Mouse (Mus musculus) embryo, embryonic 11 days (tissue): Measurements from ENCODE around the gene 2610301B20Rik.
A peak's percentile ranks its signal among the peaks of the same experiment; 100 is the strongest.
"Not testable (repeated sequence)": the region's sequence is repeated elsewhere in the genome, so short reads cannot be mapped to it uniquely, and the experiment has no call there.

ENCODE experiments used
- DNase-seq: peaks from one replicate; pipeline ENCODE4 v3.0.0-alpha.2; 2015

The 2610301B20Rik gene

DNA sequence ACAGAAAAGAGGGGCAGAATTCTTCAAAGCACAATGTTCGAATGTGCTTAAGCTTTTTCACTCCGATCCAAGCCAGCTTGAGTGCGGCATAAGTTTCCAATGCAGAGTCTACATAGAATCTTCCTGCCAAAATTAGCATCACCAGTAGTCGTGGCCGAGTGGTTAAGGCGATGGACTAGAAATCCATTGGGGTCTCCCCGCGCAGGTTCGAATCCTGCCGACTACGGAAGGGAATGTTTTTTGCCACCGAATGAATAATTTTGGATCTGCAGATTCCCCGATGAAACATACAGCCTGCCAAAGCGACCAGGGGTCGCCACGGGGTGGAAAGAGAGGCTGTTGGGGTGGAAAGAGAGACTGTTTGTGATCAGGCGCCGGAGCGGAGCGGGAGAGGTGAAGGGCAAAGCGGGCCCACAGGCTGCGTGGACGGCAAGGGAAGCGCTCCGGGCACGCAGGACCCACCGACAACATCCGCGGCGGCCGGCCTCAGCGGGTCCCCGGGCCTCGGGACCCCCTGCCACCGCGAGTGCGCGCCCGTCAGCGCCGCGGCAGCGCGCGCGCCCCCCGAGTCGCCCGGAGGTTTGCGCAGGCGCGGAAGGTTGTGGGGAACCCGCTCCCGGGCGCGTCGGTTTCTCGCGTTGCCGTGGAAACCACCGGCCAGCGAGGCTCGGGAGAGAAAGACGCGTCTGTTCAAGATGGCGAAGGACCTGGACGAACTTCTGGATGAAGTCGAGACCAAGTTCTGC, at the start of gene 2610301B20Rik:
2610301B20Rik (plus strand) TSS at position 579 of the 746 bp plus-strand sequence.
- DNase-seq, result peak; percentile 98

DNA sequence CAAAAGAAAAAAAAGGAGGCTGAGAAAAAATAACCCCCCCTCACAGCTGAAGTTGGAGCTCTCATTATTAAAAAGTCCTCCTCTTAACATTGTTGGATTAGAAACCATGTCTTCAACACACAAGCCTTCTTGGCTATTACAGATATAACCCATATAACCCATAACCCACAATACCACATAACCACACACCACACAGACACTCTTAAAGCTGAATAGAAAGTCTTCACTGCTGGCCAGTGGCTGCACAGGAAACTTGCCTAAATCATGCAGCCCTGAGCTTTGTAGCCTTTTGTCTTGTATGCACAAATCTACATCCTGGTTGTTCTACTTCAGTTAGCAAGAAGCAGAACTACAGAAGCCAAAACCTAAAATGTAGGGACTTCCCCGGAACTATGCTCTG, 41.0 kb upstream of the 2610301B20Rik start:
- no peak for DNase-seq

DNA sequence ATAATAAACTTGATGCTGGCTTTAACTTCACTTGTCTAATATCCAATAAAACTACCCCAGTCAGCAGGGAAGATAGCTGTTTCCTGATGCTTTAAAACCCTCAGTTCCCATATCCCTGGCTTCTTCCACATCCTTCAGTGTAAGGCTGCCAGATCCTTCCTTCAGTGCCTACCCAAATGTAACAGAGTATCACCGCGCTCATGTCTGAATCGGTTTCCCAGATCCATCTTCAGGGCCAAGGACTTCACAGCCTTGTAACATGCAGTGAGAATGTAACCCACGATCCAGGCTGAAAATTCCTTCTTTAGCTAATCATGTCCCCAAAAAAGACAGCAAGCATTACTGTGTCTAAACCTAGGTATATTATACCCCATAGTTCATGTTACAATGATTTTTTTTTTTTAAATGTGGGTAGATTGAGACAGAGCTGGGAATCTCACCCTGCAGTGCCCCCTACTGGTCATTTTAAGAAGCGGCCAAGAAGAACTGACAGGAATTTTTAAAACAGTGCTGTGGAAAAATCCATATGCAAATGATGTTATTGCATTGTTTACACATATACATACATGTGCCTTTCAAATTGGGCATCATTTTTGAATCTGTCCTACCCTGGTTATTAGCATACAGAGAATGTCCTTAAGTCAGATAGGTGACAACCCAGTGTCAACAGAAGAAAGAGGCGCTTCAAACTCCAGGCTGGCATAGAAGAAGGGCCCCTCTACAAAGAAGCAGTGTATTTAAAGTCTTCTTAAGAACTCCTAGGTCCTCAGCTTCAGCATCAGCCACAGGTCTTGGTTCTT, 38.8 kb upstream of the 2610301B20Rik start:
- DNase-seq, result peak; percentile 36

DNA sequence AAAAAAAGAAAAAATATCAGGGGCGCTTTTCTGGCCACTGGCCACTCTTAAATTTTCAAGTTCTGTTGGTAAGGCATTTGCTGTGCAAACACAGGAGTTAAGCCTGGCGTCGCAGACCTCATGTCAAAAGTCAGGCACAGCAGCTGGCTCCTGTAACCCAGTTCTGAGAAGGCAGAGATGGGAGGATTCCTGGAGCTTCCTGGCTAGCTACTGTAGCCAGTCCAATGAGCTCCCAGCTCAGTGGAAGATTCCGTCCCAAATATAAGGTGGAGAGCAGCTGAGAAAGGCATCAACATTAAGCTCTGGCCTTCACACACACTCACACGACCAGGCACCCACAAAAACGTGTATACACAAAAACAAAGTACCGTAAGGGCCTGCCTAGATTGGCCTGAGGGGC, 28.4 kb upstream of the 2610301B20Rik start:
- no peak for DNase-seq

DNA sequence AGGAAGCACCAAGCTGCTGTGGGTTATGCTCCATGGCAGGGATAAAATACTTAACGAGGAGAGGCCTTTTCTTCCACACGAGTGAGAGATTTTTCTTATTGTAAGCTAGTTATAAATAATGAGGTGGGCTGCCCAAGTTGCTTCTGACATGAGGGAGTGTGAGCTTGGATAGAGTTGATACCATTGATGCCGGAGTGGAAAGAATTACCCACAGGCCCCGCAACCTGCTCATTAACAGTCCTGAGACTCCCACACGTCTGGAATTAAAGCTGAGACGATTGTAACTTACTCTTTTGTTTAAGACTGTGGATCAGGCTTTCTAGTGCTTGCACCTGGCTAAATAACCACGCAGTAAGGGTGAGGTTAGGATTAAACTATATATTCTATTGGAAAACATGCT, 24.5 kb upstream of the 2610301B20Rik start:
- DNase-seq, result no peak

DNA sequence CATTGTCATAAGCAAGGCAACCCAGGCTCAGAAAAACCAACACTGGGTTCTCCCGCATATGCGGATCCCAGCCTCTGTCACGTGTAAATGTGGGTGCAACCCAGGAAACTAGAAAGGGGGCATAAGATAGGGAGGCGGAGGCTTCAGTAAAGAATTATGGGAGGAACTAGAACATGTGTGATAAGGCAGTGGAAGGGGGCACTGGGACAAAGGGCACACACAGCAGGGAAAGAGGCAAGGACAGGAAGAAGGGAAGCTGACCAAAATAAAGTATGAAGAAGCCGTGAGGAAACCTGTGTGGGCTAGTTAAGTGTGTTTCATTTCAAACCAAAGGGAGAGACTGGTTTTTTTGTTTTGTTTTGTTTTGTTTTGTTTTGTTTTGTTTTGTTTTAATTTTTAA, 23.3 kb upstream of the 2610301B20Rik start:
- no peak for DNase-seq

DNA sequence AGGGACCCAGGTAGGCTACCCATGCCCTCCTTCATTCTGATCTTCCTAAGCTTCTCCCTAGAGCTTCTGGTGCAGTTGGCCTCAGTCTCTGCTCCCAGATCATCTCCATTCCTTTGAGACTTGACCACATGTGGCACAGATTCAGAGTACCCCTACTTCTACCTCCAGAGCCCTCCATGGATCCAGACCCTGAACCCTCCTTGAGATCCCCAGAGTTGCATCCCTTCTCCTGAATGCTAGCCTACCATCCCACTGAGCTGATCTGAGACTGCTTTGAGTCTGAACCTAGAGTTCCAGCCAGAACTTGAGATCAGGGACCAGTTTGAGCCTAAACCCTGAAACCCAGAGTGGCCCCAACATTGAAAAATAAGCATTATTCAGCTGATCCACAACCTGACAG, 15.1 kb upstream of the 2610301B20Rik start:
- no peak for DNase-seq

DNA sequence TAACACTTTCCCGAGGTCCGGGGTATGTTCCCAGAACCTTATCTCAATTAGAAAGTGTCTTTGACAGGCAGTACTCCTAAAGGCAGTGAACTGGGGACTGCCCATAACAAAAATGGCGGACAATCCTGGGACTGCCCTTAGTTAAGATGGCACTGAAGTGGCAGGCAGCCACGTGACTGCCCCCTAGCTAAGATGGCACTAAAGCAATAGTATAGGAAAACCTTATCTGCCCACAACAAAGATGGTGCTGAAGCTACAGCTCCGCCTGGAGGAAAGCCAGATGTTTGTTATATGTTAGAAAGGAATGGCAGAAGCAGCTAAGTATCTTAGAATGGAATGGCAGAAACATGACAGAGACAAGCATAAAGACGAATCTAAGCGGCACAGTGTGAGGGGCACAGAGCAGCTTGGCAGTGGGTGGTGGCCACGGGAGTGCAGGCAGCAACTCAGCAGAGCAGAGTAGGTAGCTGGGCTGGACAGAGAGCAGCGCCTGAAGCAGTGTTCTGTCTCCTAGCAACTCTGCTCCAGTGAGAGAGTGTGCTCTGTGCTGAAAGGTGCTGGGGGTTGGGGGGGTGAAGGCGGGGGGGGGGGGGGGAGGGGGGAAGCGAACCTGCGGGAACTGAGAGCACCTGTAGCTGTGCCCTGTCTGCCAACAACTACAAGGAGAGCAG, 14.3 kb upstream of the 2610301B20Rik start:
- DNase-seq, result peak; percentile 37

DNA sequence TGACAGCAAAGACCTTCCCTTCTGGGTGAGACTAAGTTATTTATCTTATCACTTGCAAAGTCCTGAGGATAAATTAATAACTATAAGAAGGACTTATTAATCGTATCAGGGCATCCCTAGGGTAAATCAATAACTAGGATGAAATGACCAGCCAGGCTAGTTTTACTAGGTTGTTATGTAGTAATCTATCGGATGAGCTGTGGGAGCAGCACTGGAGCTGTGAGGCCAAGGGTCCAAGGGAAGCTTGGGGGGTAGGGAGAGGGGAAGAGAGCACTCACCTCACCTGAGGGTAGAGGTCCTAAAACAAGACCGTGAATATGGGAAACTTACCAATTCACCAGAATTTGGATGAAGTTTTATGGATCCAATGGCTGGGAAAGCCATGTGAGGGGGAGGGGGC, 13.5 kb upstream of the 2610301B20Rik start:
- DNase-seq, result no peak

DNA sequence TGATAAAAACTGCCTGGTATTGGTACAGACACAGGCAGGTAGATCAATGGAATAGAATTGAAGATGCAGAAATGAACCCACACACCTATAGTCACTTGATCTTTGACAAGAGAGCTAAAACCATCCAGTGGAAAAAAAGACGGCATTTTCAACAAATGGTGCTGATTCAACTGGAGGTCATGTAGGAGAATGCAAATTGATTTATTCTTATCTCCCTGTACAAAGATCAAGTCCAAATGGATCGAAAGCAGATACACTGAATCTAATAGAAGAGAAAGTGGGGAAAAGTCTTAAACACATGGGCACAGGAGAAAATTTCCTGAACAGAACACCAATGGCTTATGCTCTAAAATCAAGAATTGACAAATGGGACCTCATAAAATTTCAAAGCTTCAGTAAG, 11.4 kb upstream of the 2610301B20Rik start:
- not testable (repeated sequence) for DNase-seq

DNA sequence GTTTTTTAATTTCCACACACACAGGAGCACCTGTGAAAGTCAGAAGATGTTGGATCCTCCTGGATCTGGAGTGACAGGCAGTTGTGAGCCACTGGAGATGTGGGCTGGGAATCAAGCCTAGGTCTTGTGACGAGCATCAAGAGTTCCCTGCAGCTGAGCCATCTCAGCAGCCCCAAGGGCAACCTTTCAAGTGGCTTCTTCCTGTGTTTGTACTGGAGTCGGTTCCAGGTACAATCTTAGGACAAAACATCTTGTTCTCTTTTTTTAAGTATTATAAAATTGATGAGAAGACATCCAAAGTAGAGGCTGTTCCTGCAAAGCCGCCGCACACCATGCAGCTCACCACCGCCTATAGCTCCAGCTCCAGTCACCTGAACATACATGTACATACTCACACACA, 2.1 kb upstream of the 2610301B20Rik start:
- no peak for DNase-seq

DNA sequence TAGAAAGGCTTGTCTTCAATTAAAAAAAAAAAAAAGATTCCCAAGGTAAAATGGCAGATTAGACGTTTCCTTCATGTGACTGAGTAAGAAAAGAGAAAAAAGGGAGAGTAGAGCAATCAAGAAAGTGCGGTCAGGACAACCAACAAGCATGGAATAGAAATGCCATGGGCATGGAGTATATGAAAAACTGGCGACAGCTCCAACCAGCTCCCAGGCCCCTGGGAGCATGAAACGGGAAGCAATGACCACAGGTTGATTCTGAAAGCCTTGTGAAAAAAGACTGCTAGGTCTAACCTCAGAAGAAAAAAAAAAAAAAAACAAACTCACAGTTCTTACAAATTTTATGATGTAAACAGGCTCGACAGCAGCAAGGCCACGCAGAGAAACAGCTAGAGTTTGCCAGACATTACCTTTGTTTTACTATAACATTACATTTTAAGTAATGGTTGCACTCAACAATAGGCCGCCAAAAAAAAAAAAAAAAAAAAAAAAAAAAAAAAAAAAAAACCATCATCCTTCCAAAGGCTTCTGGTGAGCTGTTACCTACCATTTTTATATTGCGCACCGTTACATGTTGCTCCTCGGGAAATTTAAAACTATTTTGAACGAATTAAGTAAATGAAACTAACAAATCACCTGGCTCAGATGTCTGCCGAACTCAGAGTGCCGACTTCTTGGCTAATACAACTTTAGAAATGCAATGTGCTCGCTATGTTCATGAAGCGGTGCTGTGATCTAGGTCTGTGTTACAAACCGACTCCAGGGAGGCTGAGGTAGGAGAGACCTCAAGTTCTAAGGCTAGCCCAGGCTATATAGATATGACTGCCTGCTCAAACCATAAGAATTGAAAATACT, 1.4 kb upstream of the 2610301B20Rik start:
- DNase-seq, result peak; percentile 44

DNA sequence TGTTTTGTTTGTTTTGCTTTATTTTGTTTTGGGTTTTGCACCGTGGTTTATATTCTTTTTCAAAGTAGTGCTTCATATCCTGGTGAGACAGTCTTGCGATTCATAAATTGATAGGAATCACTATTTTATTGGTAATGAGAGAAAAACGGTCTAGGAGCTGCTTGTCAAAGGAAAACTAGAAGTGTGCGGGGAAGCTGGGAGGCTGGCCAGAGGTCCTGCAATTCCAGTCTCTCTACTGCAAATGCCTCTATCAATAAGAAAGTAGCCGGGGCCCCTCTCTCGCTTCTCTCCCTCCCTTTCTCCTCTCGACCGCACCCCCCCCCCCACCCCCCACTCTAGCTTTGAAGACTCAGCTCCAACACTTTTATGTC, 764 bp upstream of the 2610301B20Rik start:
- DNase-seq, result no peak

DNA sequence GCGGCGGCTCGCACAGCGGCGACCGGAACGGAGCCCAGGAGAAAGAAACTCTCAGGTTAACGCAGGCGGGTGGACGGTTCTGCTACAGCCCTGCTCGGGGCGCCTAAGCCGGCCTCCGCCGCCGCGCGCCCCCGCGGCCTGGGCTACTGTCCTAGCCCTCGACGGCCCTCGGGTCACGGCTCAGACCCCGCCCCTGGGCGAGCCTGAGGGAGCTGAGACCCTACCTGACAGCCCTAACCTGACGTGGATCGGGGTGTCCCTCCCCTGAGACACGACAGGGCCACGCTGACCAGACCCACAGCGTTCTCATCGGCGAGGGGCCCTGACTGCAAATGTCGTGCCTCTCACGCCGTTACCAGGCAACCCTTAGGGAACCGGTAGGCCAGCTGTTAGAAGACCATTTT, 422 bp downstream of the 2610301B20Rik start:
- DNase-seq, result peak; percentile 81

DNA sequence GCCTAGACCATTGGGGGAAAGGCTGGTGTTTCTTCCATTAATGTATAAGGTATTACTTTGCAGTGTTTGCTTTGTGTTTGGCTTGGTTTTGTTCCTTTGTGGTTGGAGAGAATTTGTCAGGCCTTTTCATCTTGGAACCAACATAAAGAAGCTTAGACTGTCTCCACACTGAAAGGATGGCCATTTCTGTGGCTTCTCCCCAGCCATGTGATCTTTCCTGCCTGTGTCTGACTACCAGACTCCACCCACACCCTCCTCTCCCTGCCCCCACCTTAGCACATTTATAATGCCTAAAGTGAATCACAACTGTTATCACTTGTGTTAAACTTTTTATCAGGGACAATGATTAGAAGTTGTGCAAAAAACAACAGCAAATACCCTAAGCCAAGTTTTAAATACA, 1.1 kb downstream of the 2610301B20Rik start:
- DNase-seq, result peak; percentile 41

DNA sequence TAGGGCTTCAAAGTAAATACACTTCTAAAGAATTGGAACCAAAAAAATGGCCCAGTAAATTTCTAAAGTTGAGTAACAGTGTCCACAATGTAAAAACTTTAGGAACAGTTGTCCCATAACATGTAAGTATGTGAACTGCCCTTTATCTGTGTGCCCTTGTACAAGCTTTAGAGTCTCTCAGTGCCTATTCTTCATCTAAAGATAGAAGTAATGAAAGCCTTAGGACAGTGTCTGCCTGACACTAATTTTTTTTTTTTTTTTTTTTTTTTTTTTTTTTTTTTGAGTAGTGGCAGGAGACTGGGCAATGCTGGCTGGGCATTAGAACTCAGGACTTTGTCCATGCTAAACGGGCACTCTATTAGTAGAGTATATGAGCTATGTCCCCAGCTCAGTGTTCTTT, 2.8 kb downstream of the 2610301B20Rik start:
- DNase-seq, result no peak

DNA sequence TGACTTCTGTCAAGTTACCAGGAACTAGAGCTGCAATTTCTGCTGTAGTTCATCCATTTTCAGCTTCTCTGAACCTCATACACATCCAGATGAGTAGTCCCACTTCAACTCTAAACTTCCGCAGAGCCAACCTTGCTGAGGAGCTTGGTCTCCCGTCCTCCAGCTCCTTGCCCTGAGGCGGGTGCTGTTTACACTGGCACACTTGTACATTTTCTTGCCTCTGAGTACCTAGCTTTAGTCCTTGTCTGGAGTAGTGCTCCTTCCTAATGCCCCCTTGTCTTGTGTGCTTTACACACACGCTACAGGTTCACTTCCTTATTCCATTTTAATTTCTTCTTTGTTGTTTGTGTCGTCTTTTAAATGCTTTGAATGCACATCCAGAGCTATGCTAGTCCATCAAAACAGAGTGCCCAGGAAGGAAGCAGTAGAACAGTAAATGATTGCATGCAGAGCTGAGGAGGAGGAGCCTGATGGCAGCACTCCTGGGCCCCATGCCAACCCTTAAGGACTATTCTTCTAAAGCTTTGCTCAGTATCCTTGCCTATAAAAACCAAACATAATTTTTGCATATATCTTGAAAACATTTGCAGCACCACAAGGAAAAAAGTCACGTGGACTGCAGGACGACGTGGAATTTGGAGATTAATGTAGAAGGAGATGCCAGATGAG, 9.6 kb downstream of the 2610301B20Rik start:
- DNase-seq, result no peak

DNA sequence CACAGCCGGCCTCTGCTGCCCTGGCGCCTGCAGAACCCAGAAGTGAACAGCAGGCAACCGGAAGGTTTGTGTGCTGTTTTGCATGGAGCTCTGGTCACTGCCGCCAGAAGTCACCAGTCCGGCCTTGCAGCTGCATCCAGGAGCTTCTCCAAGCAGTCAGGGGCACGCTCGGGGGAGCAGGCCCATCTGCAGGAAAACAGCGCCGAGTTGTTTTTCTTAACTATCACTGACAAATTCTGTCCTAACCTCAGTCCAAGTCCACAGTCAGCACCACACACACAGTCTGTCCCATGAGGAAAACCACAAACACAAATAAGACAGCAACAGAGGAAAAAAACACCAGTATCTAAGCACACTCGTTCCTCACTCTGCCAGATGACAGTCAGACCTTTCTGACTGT, 14.5 kb downstream of the 2610301B20Rik start:
- no peak for DNase-seq

DNA sequence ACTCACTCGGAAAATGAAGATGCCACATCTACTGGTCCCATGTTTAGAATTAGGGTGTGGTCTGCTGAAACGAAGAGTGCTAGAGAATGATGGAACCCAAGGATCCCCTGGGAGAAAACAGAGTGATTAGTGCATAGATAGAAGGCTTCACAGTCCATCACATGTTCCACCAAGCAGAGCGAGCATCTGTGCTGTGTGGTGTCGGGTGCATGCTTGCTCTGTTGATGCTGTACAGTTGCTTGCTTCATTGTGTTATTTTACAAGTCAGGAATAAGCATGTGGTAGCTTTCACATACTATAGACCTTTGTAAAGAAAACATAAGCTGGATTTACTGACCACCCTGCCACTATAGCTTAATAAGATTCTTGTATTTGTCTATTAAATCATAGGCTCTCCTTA, 22.0 kb downstream of the 2610301B20Rik start:
- no peak for DNase-seq

DNA sequence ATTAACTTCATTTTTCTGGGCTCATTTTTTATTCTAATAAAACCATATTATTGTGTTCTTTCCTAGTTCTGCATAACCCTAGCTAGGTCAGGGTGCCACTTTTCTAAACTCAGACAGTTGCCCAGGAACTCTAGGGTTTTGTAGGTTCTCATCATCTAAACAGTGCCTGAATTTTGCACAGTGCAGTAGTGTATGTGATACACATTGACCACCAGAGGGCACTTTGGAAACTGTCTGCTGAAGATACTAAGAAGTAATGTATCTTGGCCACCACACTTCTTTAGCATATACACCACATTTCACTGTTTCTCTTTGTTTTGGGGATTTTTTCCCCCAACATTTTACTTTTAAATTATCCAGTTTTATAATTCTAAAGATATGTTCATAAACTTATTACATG, 22.6 kb downstream of the 2610301B20Rik start:
- DNase-seq, result peak; percentile 85

DNA sequence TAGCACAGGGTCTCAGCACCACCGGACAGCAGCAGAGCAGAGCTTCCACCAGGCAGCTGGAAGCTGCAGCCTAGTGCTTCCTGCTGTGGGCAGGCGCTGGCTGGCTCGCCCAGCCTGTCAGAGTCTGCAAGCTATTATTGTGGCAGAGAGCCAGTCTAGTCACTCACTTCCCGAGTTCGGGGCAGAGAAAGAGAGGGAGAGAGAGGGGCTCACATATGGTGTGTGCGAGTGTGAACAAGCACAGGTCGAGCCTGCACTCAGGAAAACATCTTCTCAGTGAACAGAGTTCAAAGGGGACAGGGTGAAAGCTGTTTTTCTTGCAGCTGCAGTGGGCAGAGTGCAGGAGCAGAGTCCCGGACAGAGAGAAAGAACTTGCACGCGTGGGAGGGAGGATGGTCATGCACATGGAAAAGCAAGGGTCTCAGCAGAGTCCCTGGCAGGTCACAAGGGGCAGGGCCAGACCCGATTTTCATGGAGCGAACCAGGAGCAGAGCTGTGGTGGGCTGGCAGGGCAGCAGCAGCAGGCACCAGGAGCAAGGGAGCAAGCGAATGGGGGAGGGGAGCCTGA, 31.0 kb downstream of the 2610301B20Rik start:
- DNase-seq, result peak; percentile 63

DNA sequence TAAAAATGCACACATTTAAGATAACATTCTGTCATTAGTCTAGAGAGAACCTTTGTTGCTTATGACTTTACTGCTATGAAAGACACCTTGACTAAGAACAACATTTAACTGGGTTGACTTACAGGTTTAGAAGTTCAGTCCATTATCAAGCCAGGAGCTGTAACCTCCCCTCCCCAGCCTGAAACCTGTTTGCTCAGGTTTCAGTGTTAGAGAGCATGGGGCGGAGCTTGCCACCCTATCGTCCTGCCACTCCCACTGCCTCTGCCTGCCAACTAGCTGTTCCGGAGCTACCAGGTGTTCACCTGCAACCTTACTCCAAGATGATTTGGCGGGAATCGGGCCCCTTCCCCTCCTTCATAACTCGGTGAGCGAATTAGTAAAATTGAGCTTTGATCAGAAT, 37.1 kb downstream of the 2610301B20Rik start:
- DNase-seq, result not testable (repeated sequence)
